Mouse (Mus musculus) embryonic facial prominence, embryonic 13.5 days (tissue): ENCODE data around the gene Frmd4b. TPM values are rescaled to one million over a fixed set of nuclear protein-coding genes. Genes with fewer than 3 reads are reported as not detected.
"Not testable (repeated sequence)": the region's sequence is repeated elsewhere in the genome, so short reads cannot be mapped to it uniquely, and the experiment has no call there.

ENCODE experiments used
- ATAC-seq: fragments of 200-750 bp; cut with Nextera tagmentation; 2 replicates; pipeline ENCODE4 v1.8.0; 2017; ENCODE audit warnings: low read depth; ENCODE audit not compliant: insufficient number of reproducible peaks, insufficient read depth, low FRiP score, low TSS enrichment
- H3K27ac ChIP-seq: fragments of 300-500 bp; sonication (generic); 2 replicates; pipeline ENCODE4 v1.5.1; 2015; ENCODE audit warnings: moderate library complexity, mild to moderate bottlenecking, inconsistent platforms
- H3K27me3 ChIP-seq: fragments of 300-500 bp; sonication (generic); 2 replicates; pipeline ENCODE4 v1.6.1; 2015; ENCODE audit warnings: mild to moderate bottlenecking, inconsistent platforms
- H3K36me3 ChIP-seq: fragments of 300-500 bp; sonication (generic); 2 replicates; pipeline ENCODE4 v1.6.1; 2015; ENCODE audit warnings: mild to moderate bottlenecking, inconsistent platforms
- H3K4me1 ChIP-seq: fragments of 300-500 bp; sonication (generic); 2 replicates; pipeline ENCODE4 v1.6.1; 2015; ENCODE audit warnings: inconsistent platforms
- H3K4me2 ChIP-seq: fragments of 300-500 bp; sonication (generic); 2 replicates; pipeline ENCODE4 v1.6.1; 2015; ENCODE audit warnings: moderate library complexity, mild to moderate bottlenecking, inconsistent platforms
- H3K4me3 ChIP-seq: fragments of 300-500 bp; sonication (generic); 2 replicates; pipeline ENCODE4 v1.5.1; 2015; ENCODE audit warnings: mild to moderate bottlenecking, inconsistent platforms
- H3K9ac ChIP-seq: fragments of 300-500 bp; sonication (generic); 2 replicates; pipeline ENCODE4 v1.6.1; 2015; ENCODE audit warnings: mild to moderate bottlenecking, inconsistent platforms
- H3K9me3 ChIP-seq: fragments of 300-500 bp; sonication (generic); 2 replicates; pipeline ENCODE4 v1.6.1; 2016; ENCODE audit warnings: inconsistent platforms
- WGBS: fragments of 180-500 bp; shearing (Covaris S2); methylation state at CpG from one replicate; pipeline ENCODE4 v1.1.7; 2015; ENCODE audit warnings: mixed read lengths; 5-methylcytosine and 5-hydroxymethylcytosine counted together
- polyA plus RNA-seq: library from polyadenylated mRNA; unstranded; fragments of >200 nt; fragmentation: Nextera tagmentation; extraction: Ambion mirVana; gene quantifications from 2 replicates; pipeline ENCODE4 v1.2.1, GENCODE M21; 2015

Frmd4b gene
- polyA plus RNA-seq, 1 experiment from 2014 or later, result 13.5 TPM

DNA sequence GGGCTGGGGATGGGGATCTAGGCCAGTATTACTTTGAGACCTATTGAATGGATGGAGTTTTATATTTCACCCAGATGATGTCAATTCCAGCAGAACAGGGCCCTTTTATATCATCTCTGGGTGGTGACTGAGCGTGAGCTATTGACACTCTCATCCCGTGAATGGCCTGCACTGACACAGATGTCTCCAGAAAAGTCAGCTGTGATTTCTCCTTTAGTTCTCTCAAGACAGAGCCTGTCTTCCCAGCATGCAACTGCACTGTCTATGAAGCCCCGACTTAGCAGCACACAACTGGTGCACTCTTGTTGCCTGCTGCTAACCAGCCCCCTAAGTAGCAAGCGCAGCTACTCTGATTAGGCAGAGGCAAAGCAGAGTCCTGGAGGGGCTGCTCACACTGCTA, 182.6 kb downstream of the Frmd4b start:
- peaks cover 13% of the 10 kb centered on the region for H3K4me1 ChIP-seq
- WGBS, result 66% methylated on average over 4 of the region's 4 CpGs
- H3K36me3 ChIP-seq, result no peaks in the 10 kb centered on the region
- no peak overlapping the region for H3K27ac ChIP-seq
- H3K4me2 ChIP-seq, result no peak overlapping the region
- no peak overlapping the region for H3K9ac ChIP-seq
- H3K9me3 ChIP-seq, result no peaks in the 10 kb centered on the region
- H3K27me3 ChIP-seq, result no peaks in the 10 kb centered on the region
- ATAC-seq, result no peak
- no peak overlapping the region for H3K4me3 ChIP-seq

DNA sequence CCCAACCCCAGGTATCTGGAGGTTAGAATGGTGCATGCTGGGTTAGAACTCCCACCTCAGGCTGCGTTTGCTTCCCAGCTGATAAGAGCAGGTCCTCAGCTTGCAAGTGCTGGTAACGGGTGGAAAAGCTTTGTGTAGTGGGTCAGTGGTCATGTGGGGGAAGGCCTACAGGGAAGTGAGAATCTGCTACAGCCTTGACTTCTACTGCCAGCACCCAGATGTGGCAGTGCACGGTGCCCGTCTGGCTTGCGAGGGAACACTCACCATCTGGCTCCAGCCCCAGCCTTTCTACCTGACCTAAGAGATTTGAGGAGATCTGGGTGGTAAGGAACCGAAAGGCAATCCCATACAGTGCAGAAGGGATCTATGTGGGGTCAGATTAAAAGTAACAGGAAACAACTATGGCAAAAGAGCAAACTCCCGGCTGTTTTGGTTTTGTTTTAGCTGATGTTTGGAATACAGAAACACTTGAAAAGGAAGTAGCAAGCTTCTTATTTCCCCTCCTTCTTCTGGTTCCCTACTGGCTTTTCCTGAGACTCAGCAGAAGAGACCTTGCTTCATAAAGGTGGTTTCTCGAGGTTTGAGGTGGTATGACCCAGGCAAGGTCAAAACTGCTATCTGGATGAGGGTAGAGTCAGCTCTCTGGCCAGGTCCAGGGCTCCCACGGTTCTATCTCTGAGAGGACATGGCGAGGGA, 185.9 kb downstream of the Frmd4b start:
- Histone ChIP-seq H3K27me3 (no peaks in the 10 kb centered on the region), H3K4me2 (no peak overlapping the region), H3K27ac (no peak overlapping the region), H3K9me3 (no peaks in the 10 kb centered on the region), H3K4me1 (0 out of 2 replicates have a peak, but pooled peaks cover 4% of the 10 kb centered on the region), H3K9ac (no peak overlapping the region), H3K4me3 (no peak overlapping the region), H3K36me3 (no peaks in the 10 kb centered on the region)
- 83% methylated on average over 10 of the region's 10 CpGs for WGBS
- no peak for ATAC-seq

DNA sequence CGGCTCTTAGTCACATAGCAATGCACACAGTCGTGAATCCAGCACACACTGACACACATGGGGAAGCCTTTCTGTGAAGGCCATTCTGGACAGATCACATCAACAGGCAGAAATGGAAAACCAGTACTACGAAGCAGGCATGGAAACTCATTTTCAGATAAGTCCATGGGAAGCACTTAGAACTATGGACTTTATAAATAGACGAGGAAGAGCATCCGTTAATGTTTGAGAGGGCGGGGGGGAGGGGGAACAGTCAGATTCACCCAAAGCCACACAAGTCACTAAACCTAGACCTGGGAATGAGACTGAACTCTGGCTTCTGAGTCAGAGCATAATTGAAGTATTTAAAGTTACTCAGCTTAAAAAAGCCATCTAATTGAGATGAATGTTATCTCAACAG, 186.8 kb downstream of the Frmd4b start:
- Histone ChIP-seq H3K4me1 (no peaks in the 10 kb centered on the region), H3K4me3 (no peak overlapping the region)

DNA sequence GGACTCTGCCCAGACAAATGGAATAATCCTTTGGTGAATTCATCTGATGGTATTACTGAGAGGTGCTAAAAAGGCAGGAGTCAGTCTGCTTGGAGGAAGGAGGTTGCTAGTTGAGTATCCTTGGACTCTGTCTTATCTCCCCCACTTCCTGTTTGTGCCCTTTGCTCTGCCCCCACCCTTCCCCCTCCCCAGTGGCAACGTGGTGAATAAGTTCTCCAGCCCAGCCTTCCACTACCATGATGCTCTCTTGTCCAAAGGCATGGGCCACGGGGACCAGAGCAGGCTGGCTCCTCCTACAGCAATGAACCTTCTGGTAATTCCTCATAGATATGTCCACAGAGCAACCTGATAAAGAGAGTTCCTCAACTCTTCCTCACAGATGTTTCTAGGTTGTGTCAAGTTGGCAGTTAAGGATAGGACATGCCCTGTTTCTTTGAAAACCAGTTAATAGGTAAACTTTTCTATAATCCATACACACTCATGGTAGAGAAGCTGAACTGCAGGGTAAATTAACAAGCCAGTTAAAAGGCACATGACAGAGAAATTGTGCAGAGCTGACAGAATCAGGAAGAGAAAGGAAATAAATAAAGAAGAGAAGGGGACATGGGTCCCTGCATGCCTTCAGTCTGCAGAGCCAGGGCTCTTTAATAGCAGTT, 187.5 kb downstream of the Frmd4b start:
- ATAC-seq, result no peak
- Histone ChIP-seq H3K9me3 (no peaks in the 10 kb centered on the region), H3K4me3 (no peak overlapping the region), H3K4me1 (no peaks in the 10 kb centered on the region), H3K4me2 (no peak overlapping the region), H3K27me3 (no peaks in the 10 kb centered on the region), H3K36me3 (no peaks in the 10 kb centered on the region), H3K27ac (no peak overlapping the region), H3K9ac (no peak overlapping the region)
- WGBS, result 35% methylated on average over 2 of the region's 2 CpGs

More for the DNA sequence above, 186.8 kb downstream of the Frmd4b start:
- ATAC-seq, result no peak
- Histone ChIP-seq H3K36me3 (no peaks in the 10 kb centered on the region), H3K27me3 (no peaks in the 10 kb centered on the region), H3K9ac (no peak overlapping the region), H3K4me2 (no peak overlapping the region), H3K9me3 (no peaks in the 10 kb centered on the region), H3K27ac (no peak overlapping the region)
- 81% methylated on average over 6 of the region's 6 CpGs for WGBS

DNA sequence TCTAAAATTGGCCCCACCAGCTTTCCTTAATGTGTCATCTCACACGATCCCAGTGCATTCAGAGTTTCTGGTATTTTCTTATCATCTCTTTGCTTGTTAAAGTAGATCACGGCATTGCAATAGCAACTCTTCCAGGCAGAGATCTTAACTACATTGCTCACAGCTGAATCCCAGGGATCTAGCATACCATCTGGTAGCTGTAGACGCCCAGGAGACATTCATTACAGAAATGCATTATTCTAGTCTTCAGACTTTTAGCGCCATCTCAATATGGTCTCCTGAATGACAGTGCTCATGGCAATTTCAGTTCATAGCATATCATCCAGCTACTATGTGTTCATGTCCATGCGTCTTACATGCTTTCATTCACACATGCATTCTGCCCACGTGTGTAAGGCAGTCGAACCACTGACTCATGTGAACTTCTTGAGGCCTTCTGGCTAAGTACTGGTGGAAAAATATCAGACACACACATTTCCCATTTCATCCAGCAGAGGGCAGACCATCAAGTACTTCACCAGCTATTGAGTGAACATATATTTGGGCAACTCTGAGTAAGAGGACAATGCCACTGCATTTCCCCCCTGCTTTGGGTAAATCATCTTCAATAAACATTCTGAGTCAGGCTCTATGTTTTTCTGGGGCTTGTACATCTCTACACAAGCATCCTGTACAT, 197.4 kb downstream of the Frmd4b start:
- Histone ChIP-seq H3K9me3 (no peaks in the 10 kb centered on the region), H3K4me2 (no peak overlapping the region), H3K4me3 (no peak overlapping the region), H3K27me3 (no peaks in the 10 kb centered on the region), H3K36me3 (no peaks in the 10 kb centered on the region), H3K9ac (no peak overlapping the region), H3K27ac (no peak overlapping the region), H3K4me1 (peaks cover 9% of the 10 kb centered on the region; the same call in 1 of the 2 replicates)
- ATAC-seq, result no peak
- WGBS, result 65% methylated on average over 7 of the region's 7 CpGs

DNA sequence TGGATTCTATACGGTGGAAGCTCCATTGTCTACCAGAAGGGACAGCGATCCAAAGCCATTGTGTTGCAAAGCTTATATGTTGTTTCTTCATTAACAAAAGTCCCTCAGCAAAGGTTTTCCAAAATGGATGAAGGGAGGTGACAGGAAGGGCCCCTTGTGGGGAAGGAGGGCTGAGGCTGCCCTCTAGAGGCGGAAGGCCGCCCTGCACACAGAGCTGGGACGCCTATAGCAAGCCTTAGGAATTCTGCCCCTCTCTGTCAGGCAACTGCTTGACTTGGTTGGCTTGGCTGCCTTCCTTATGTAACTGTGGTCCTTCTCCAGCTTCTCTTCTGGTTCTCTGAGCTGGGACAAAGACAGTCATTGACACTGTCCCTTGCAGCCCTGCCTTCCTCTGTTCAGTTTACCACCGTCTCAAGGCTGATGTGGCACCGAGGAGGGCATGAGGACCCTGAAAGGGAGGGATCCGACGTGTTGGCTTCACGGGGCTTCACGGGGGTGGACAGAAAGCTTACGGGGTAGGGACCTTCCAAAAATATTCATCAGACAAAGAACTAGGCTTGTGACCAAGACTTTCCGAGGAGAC, 200.3 kb downstream of the Frmd4b start:
- Histone ChIP-seq H3K4me2 (no peak overlapping the region), H3K36me3 (no peaks in the 10 kb centered on the region), H3K27me3 (no peaks in the 10 kb centered on the region), H3K9ac (no peak overlapping the region), H3K27ac (no peak overlapping the region), H3K9me3 (no peaks in the 10 kb centered on the region), H3K4me3 (no peak overlapping the region), H3K4me1 (peaks cover 9% of the 10 kb centered on the region; the same call in 1 of the 2 replicates)
- 61% methylated on average over 13 of the region's 13 CpGs for WGBS
- no peak for ATAC-seq

DNA sequence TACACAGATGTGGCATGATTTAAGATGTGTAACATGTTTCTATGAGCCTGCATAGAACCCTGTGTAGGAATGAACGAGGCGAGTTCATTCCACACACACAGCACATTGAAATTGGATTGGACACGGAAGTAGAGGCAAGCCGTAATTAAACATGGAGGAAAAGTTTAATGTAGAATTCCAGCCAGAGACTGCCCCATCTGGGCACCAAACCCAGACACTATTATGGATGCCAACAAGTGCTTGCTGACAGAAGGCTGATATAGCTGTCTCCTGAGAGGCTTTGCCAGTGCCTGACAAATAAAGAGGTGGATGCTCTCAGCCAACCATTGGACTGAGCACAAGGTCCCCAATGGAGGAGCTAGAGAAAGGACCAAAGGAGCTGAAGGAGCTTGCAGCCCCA, 201.8 kb downstream of the Frmd4b start:
- 84% methylated on average over 4 of the region's 4 CpGs for WGBS
- not testable (repeated sequence) for H3K27ac ChIP-seq, H3K27me3 ChIP-seq, H3K4me3 ChIP-seq, H3K9me3 ChIP-seq, H3K4me2 ChIP-seq, ATAC-seq, H3K4me1 ChIP-seq, H3K36me3 ChIP-seq, H3K9ac ChIP-seq

DNA sequence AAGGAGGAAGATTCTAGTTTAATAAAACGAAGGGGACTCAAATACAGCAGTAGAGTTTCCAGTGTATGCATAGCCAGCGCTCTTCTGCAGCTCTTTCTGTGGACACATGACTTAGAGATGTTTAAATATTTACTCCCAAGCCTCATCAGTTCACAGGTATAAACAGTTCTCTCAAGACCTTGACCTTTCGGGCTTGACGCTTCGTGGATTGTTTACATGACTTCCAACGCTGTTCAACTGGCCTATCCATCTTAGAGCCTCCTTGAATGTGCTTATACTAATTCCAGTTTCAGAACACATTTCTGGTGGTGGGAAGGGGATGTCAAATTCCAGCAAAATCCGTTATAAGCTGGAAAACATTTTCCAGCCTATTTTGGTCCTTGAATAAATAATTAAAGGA, 203.9 kb downstream of the Frmd4b start:
- no peak overlapping the region for H3K4me2 ChIP-seq
- peaks cover 7% of the 10 kb centered on the region; the same call in 1 of the 2 replicates for H3K4me1 ChIP-seq
- WGBS, result 81% methylated on average over 7 of the region's 7 CpGs
- H3K4me3 ChIP-seq, result no peak overlapping the region
- H3K9ac ChIP-seq, result no peak overlapping the region
- ATAC-seq, result no peak
- H3K36me3 ChIP-seq, result no peaks in the 10 kb centered on the region
- no peaks in the 10 kb centered on the region for H3K9me3 ChIP-seq
- H3K27me3 ChIP-seq, result no peaks in the 10 kb centered on the region
- H3K27ac ChIP-seq, result no peak overlapping the region

DNA sequence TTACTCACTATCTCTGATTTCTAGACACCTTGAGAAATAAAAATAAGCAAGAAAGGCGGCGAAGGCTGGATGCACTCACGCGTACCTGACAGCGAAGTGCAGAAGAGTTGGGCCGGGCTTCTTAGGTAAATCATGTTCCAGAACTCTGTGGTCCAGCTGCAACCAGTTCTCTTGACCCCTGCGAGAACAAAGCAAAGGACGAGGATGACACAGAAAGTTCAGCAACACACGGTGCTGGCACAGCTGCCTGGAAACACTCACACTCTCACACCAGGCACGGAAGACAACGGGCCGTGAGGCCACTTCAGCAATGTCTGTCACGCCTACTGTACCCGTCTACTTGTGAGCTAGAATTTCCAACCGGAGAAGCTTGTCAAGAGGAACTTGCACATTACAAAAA, 204.9 kb downstream of the Frmd4b start:
- no peak for ATAC-seq
- H3K4me3 ChIP-seq, result no peak overlapping the region
- whole genome bisulfite sequencing, result 89% methylated on average over 15 of the region's 15 CpGs
- no peak overlapping the region for H3K27ac ChIP-seq
- H3K4me2 ChIP-seq, result no peak overlapping the region
- 0 out of 2 replicates have a peak, but pooled peaks cover 4% of the 10 kb centered on the region for H3K4me1 ChIP-seq
- no peaks in the 10 kb centered on the region for H3K36me3 ChIP-seq
- no peaks in the 10 kb centered on the region for H3K27me3 ChIP-seq
- H3K9ac ChIP-seq, result no peak overlapping the region
- H3K9me3 ChIP-seq, result no peaks in the 10 kb centered on the region

DNA sequence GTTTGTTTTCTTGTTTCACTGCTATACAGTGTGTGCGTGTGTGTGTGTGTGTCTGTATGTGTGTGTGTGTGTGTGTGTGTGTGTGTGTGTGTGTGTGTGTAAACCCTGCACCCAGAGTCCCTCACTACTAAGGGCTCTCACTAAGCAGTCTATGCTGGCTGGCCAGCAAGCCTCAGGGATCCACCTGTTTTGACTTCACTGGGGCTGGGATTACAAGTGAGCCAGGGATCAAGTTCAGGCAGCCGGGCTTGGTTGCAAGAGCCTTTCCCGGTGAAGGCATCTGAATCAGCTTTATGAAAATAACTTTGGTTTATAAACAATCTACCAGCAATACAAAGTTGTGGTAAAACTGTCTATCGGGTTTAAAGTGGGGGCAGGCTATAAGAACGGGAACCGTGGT, 206.0 kb downstream of the Frmd4b start:
- no peak overlapping the region for H3K4me3 ChIP-seq
- no peak overlapping the region for H3K27ac ChIP-seq
- 74% methylated on average over 6 of the region's 6 CpGs for WGBS
- H3K9me3 ChIP-seq, result no peaks in the 10 kb centered on the region
- no peak for ATAC-seq
- H3K4me1 ChIP-seq, result 0 out of 2 replicates have a peak, but pooled peaks cover 4% of the 10 kb centered on the region
- H3K9ac ChIP-seq, result no peak overlapping the region
- no peaks in the 10 kb centered on the region for H3K36me3 ChIP-seq
- H3K27me3 ChIP-seq, result no peaks in the 10 kb centered on the region
- no peak overlapping the region for H3K4me2 ChIP-seq

DNA sequence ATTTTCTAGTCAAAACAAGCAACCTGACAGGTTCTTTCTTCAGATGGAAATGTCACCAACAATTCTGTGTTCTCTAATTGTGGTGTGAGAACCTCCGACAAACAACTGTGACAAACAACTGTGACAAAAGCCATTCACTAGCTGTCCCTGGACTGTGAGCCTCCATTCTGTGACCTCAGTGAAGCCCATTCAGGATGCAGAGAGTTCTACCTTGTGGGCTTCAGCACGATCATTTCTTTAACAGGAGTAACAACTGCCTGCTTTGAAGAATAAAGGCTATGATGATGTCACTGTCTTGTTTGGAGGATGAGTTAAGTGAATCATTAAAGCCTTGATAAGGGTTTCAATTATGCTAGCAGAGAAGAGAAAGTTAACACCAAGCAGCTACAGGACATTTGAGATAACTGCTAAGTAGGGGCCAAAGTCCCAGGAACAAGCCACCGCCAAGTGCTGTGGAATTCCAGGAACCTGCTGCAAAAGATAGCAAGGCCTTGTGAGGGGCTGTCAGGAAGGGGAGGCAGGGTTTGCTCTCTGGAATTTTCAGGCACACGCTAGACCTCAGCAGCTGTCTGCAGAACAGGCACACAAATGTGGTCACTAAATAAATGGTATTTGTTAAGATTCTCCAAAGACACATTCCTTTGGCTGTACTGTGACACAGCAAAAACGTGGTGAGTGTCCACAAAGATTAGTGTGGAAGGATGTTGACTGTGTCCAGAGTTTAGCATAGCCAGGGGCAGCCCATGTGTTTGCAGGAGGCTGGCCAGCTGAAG, 207.7 kb downstream of the Frmd4b start:
- no peak for ATAC-seq
- Histone ChIP-seq H3K9me3 (no peaks in the 10 kb centered on the region), H3K9ac (no peak overlapping the region), H3K4me2 (no peak overlapping the region), H3K4me3 (no peak overlapping the region), H3K27me3 (no peaks in the 10 kb centered on the region), H3K4me1 (peaks cover 18% of the 10 kb centered on the region), H3K36me3 (no peaks in the 10 kb centered on the region), H3K27ac (no peak overlapping the region)
- 25% methylated on average over 5 of the region's 5 CpGs for WGBS
